Mouse (Mus musculus): ENCODE results near the gene Gm10775.

The Gm10775 gene

GRCm38 (mm10) chr13:65259239-65259638 is at the start of gene Gm10775:
Gene Gm10775 (plus strand): TSS chr13:65259539.
- DNase-seq = no peak

- DNase-seq = no peak
These were observed 33.4 kb upstream of the Gm10775 start for GRCm38 (mm10) chr13:65225945-65226344.

GRCm38 (mm10) chr13:65226657-65227056 is 32.7 kb upstream of the Gm10775 start:
- DNase-seq = no peak

- no peak for DNase-seq
These were observed 22.1 kb upstream of the Gm10775 start for GRCm38 (mm10) chr13:65237211-65237610.

GRCm38 (mm10) chr13:65240509-65241098 is 18.7 kb upstream of the Gm10775 start:
- DNase-seq = peak; percentile 96 to 97

GRCm38 (mm10) chr13:65241099-65241626 is 18.2 kb upstream of the Gm10775 start:
- DNase-seq = peak; percentile 84 to 87

- DNase-seq = peak; percentile 47 to 54
These were observed 17.6 kb upstream of the Gm10775 start for GRCm38 (mm10) chr13:65241627-65242318.

- DNase-seq = peak in 1 of 2 experiments; percentile 18
These were observed 17.0 kb upstream of the Gm10775 start for GRCm38 (mm10) chr13:65242319-65242787.

GRCm38 (mm10) chr13:65243273-65243672 is 16.1 kb upstream of the Gm10775 start:
- DNase-seq = no peak

- no peak for DNase-seq
These were observed 974 bp upstream of the Gm10775 start for GRCm38 (mm10) chr13:65258175-65258954.

GRCm38 (mm10) chr13:65262086-65262485 is 2.7 kb downstream of the Gm10775 start:
- DNase-seq = no peak

- no peak for DNase-seq
These were observed 18.6 kb downstream of the Gm10775 start for GRCm38 (mm10) chr13:65277994-65278382.

GRCm38 (mm10) chr13:65278383-65279341 is 19.3 kb downstream of the Gm10775 start, which contains the start of gene Zfp369:
Gene Zfp369 (plus strand): TSS chr13:65278814.
- peak; percentile 89 to 91 for DNase-seq

- no peak for DNase-seq
These were observed 27.4 kb downstream of the Gm10775 start for GRCm38 (mm10) chr13:65286771-65287170.

GRCm38 (mm10) chr13:65296354-65296753 is 37.0 kb downstream of the Gm10775 start:
- DNase-seq = no peak

Data from thymus, adult 18-20 months (tissue).